Mouse (Mus musculus): Measurements from ENCODE around the gene Osbp2.

Gene Osbp2

GRCm38 (mm10) chr11:3755341-3755740 is 108.4 kb downstream of the Osbp2 start:
- no peak for DNase-seq

DNA sequence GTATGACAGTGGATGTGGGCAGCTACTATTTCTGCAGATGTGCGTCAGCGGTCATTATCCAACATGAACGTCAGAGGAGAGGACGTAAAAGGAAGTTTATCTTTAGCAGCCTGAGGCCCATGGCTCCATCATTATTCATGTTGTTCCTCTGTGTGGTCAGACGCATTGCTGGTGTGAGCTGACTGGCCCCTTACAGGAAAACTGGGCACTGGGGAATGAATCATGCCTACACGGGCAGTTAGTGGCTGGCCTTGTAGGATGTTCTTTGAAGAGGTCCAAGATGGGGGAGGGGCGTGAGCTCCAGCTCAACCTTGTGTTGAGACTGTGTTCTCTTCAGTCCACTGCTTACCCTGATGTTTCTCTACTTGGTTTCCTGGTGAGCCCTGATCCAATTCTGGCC is 109.0 kb downstream of the Osbp2 start:
- no peak for DNase-seq

DNA sequence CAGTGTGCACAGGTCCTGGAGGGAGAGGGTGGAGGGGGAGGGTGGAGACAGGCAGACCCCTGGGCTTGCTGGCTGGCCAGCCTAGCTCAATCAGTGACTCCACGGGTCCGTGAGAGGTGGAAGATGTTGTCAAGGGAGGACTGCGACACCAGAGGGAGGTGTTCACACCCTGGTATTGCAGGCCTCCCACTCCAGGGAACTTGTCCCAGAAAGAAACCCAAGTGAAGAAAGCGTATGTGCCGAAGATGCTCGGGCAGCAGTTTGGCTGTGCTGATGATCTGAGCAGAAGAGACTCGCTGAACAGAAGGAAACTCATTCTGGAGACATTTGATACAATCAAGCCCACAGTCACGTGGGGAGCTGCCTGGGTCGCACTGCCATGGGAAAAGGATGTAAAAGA is 109.8 kb downstream of the Osbp2 start:
- DNase-seq: no peak

- peak; percentile 94 for DNase-seq
These were observed 110.9 kb downstream of the Osbp2 start for GRCm38 (mm10) chr11:3752766-3753165.

GRCm38 (mm10) chr11:3749831-3750230 is 113.9 kb downstream of the Osbp2 start:
- no peak for DNase-seq

GRCm38 (mm10) chr11:3742449-3742848 is 121.3 kb downstream of the Osbp2 start:
- no peak for DNase-seq

DNA sequence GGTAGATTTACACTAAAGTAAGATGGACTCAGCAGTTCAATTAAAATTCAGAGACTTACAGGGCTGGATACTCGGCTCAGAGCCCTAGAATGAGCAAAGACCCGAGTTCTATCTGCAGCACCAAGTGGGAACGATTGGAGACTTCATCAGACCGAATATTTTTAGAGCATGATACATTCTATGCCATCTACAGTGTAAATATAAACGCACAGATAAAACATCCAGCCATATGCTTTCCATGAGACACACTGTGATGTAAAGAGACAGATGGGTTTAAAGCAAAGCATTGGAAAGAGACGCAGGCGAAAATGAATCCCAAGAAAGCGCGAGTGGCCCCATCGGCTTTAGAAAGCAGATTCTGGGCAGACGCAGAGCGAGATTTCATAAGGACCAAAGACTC is 122.5 kb downstream of the Osbp2 start:
- DNase-seq: no peak

GRCm38 (mm10) chr11:3738778-3739177 is 124.9 kb downstream of the Osbp2 start:
- no peak for DNase-seq

DNA sequence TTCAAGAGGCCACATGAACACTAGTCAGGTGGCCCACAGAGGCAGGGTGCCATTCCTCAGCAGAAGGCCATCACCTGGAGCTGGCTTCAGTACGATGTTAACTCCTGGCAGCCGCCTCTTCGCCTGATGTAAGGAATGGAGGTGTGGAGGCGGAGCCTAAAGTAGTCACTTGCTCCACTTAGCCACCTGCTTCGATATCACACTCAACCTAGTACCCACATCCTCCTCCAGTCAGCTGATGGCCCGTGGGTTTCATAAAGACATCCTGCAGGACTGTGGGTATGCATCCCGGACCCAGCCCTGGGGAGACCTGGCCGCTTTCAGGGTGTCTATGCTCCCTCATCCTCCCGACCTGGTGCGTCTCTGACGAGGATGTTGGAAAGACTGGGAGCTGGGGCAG is 128.0 kb downstream of the Osbp2 start:
- no peak for DNase-seq

- no peak for DNase-seq
These were observed 129.6 kb downstream of the Osbp2 start for GRCm38 (mm10) chr11:3733933-3734636.

GRCm38 (mm10) chr11:3731469-3731868 is 132.2 kb downstream of the Osbp2 start:
- no peak for DNase-seq

DNA sequence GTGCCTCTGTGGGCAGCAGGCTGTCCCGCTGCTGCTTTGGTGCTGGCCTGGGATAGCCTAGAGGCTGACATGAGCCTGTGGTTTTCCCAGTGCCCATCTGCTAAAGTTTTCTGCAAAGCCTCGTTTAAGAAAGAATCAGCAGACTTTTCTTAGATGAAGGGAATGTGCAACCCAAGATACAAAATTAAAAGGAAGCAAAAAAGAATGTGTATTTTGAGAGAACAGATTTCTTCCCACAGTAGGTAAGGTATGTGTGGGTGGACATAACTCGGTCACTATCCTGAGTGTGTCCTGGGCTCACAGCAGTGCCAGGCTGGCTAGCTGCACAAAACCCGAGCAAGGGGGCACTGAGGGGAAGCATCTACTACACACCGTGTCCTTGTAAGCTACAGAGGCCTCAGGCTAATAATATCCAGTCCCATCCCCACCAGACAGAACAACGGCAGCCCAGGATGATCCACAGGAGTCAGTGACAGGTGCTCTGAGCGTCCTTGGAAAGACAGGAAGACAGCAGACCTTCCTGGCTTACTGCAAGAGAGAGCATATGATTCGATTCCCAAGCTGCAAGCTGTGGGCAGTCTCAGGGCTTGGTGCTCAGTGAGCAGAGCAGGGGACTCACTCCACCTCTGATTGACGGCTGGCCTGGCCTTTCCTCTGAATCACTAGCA is 136.1 kb downstream of the Osbp2 start:
- peak; percentile 74 for DNase-seq

- no peak for DNase-seq
These were observed 138.2 kb downstream of the Osbp2 start for GRCm38 (mm10) chr11:3725331-3726054.

GRCm38 (mm10) chr11:3724726-3725125 is 139.0 kb downstream of the Osbp2 start:
- DNase-seq: no peak

GRCm38 (mm10) chr11:3723910-3724309 is 139.8 kb downstream of the Osbp2 start:
- peak; percentile 86 for DNase-seq

DNA sequence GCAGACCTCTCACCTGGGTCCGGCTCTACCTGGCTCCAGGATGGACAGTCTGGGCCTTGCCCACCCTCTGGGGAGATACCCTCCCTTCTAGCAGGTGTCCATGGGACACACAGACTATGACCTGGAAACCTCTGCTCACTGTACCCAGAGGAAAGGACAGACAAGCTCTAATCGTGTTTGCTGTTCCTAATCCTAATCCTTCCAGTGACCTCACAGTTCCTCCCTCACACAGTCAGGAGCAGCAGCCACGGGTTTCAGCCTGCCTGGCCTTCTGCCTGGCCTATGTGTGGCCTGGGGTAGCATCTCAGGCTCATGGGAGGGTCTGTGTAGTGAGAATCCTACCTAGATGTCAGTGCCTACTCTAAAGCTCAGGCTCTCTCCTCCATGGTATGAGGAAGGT is 140.8 kb downstream of the Osbp2 start:
- peak; percentile 32 for DNase-seq

DNA sequence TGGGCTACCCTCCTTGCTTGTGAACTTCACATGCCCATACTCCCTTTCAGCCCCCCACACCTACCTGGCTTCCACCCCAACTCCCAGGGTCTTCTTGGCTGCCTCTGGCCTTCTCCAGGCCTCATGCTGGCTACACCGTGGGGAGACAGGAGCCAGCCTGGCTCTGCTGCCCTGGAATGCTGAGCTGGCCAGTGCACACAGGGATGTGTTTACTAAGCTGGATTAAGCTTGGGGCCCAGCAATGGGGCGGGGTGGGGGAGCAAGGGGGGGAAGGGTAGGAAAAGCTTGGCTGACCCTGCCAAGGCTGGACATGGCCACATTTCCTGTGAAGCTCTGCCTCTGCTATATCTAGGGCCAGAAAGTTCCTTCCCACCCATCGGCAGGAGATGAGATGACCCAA is 141.7 kb downstream of the Osbp2 start:
- DNase-seq: peak; percentile 44

GRCm38 (mm10) chr11:3716662-3717061 is 147.0 kb downstream of the Osbp2 start:
- DNase-seq: peak; percentile 48

- peak; percentile 81 for DNase-seq
These were observed 149.2 kb downstream of the Osbp2 start for GRCm38 (mm10) chr11:3714486-3714885.

GRCm38 (mm10) chr11:3710203-3710602 is 153.5 kb downstream of the Osbp2 start:
- DNase-seq: no peak

DNA sequence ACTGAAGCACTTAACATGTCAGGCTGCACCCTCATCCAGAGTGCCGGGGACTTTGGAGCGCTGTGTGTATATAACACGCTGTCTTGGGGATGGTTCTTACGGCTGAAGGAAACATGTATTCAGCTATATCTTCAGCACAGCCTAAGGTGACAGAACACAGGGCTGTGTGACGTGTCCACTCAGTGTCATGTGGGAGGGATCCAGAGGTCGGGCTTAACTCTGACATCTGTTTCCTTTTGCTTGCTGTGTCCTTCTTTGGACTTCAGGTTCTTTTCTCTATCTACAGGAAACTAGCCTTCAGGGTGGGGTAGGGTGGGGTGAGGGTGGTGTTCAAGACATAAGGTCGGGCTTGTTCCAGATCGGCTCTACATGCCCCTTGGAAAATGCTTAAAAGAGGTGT is 156.6 kb downstream of the Osbp2 start:
- no peak for DNase-seq

- DNase-seq: no peak
These were observed 159.3 kb downstream of the Osbp2 start for GRCm38 (mm10) chr11:3704404-3704803.

- no peak for DNase-seq
These were observed 160.4 kb downstream of the Osbp2 start for GRCm38 (mm10) chr11:3703089-3703992.

All from cerebellum, adult 9-10 months (tissue).